Mouse (Mus musculus) heart, postnatal 0 days (tissue): ENCODE measurements around the gene Eif2s3x.

Experiments used
- CTCF ChIP-seq: IDR thresholded peaks from 2 replicates; pipeline ENCODE4 v1.5.1; 2016; ENCODE audit warnings: antibody characterized with exemption, control low read depth, low read depth
- EP300 ChIP-seq: IDR thresholded peaks from 2 replicates; pipeline ENCODE4 v1.6.1; 2016; ENCODE audit warnings: antibody characterized with exemption, low read depth

- TF ChIP-seq CTCF: no peak
- TF ChIP-seq EP300: no peak
These were observed 70.5 kb downstream of the Eif2s3x start for GRCm38 (mm10) chrX:94142004-94142771.
